In genomic region chr17:4778161-4778560, GRCm38 (mm10) we compare ENCODE assay signal across 7 mouse cellular contexts.
DNase-seq lines count a peak whose midpoint lies in the region; ATAC-seq and TF ChIP-seq lines count a peak whose summit lies in the region.

No protein-coding gene starts in this region.

- no peak overlapping the region for H3K9ac ChIP-seq in midbrain, embryonic 11.5 days (ENCODE audit: low read length)

- WGBS in midbrain, embryonic 11.5 days = 3% methylated on average over 14 of the region's 14 CpGs

- TF ChIP-seq CTCF in gastrocnemius, adult 2 months (IDR thresholded peaks at IDR 0.05) = peak; percentile 98; the same call in 1 of the 2 replicates
- TF ChIP-seq CTCF in left cerebral cortex, adult 2 months (IDR thresholded peaks at IDR 0.05) = peak; percentile 91

- peak; percentile 84 for ATAC-seq in midbrain, embryonic 11.5 days (ENCODE audit: low FRiP score)

- peak; percentile 16 for DNase-seq in WW6 (ENCODE audit: low read depth, low spot score)
- peak; percentile 83 to 85 for DNase-seq in cerebellum, postnatal 14 days
- peak; percentile 80 for DNase-seq in gastrocnemius, adult 2 months
- peak; percentile 8 for DNase-seq in hindlimb bud, embryonic 11.5 days (ENCODE audit: extremely low spot score, low read depth, low spot score)
- DNase-seq in left cerebral cortex, adult 2 months (ENCODE audit: extremely low spot score in 1 of 2, low spot score in 2 of 2) = peak; percentile 48 to 70
- peak; percentile 99 for DNase-seq in midbrain, embryonic 11.5 days (ENCODE audit: low spot score, missing footprints)
- DNase-seq in skeletal muscle tissue, adult 2 months (ENCODE audit: low read depth, low spot score) = peak; percentile 53

- no peaks in the 10 kb centered on the region for H3K36me3 ChIP-seq in midbrain, embryonic 11.5 days (ENCODE audit: control insufficient read depth, insufficient read depth, low read length)

- no peak overlapping the region for H3K4me2 ChIP-seq in midbrain, embryonic 11.5 days

- no peaks in the 10 kb centered on the region for H3K4me1 ChIP-seq in midbrain, embryonic 11.5 days (ENCODE audit: control insufficient read depth, insufficient read depth, low read length)

- no peaks in the 10 kb centered on the region; the same call in 1 of the 2 replicates for H3K27me3 ChIP-seq in midbrain, embryonic 11.5 days (ENCODE audit: control insufficient read depth, insufficient read depth, low read length)

- H3K27ac ChIP-seq in gastrocnemius, adult 2 months = no peak overlapping the region
- no peak overlapping the region for H3K27ac ChIP-seq in left cerebral cortex, adult 2 months
- H3K27ac ChIP-seq in midbrain, embryonic 11.5 days (ENCODE audit: low read depth, low read length) = no peak overlapping the region

- intact Hi-C loops in gastrocnemius, adult 2 months (cut with DNase I) = loop anchor here (2.0 to 10.0 kb wide), 5 partner anchors 89 to 1203 kb away; no protein-coding TSS in a partner anchor
- intact Hi-C loops in left cerebral cortex, adult 2 months (cut with DNase I) = loop anchor here (2.0 to 10.0 kb wide), 3 partner anchors 131 to 407 kb away; partner anchors contain the start of gene Arid1b

- H3K4me3 ChIP-seq in gastrocnemius, adult 2 months = 0 out of 2 replicates have a peak overlapping the region, but pooled peaks have one; percentile 30
- no peak overlapping the region for H3K4me3 ChIP-seq in left cerebral cortex, adult 2 months
- no peak overlapping the region for H3K4me3 ChIP-seq in midbrain, embryonic 11.5 days (ENCODE audit: low read depth, low read length)

- H3K9me3 ChIP-seq in midbrain, embryonic 11.5 days (ENCODE audit: control insufficient read depth, low read length) = no peaks in the 10 kb centered on the region

Comparison
In these comparisons a context has a peak if more than half of its experiments do, and no peak if none do; other contexts are left out.
1. DNase-seq: peak in every context shown above with its lines; median percentile 99 in midbrain, embryonic 11.5 days; 84 in cerebellum, postnatal 14 days; 80 in gastrocnemius, adult 2 months; 59 in left cerebral cortex, adult 2 months; 53 in skeletal muscle tissue, adult 2 months; 16 in WW6; 8 in hindlimb bud, embryonic 11.5 days.